ENCODE assay signal across 10 mouse cellular contexts in genomic region chrX:152818996-152819395, GRCm38 (mm10). TPM values are rescaled to one million over a fixed set of nuclear protein-coding genes. Genes with fewer than 3 reads are reported as not detected.
A peak's percentile ranks its signal among the peaks of the same experiment; 100 is the strongest.
DNase-seq lines count a peak whose midpoint lies in the region.
"Had no signal": no experiment of that assay in that cellular context is flagged by ENCODE, and none has a peak within 500 bp of the region (broad histone marks: within the 10 kb centered on the region; RNA-seq: fewer than 3 reads in every experiment).

No protein-coding gene starts in this region.

- peak; percentile 9 to 18 for DNase-seq in cerebellum, postnatal 10 days
- no peak for DNase-seq in cerebellum, postnatal 25 days
- peak; percentile 1 to 9 for DNase-seq in kidney, adult 8-10 months
- DNase-seq in kidney, adult 18-20 months = no peak
- peak; percentile 18 for DNase-seq in A20 (ENCODE audit: low read depth, low spot score)
- DNase-seq in gonadal fat pad, adult 2 months (ENCODE audit: low read depth) = peak; percentile 14
- no peak for DNase-seq in spleen, postnatal 36 days (ENCODE audit: low spot score in 2 of 2)
- DNase-seq in gastrocnemius, postnatal 10 days = no peak
- DNase-seq: left cerebral cortex, postnatal 4 days had no signal

RNA-seq across cellular contexts. Expression of gene Gpr143, which starts 37.3 kb away (rescaled TPM):
- polyA plus RNA-seq in gonadal fat pad, adult 2 months (2012; rRNA removed) = not detected in 2 replicates
- total RNA-seq in gastrocnemius, postnatal 10 days (2021) = not detected
- total RNA-seq: hematopoietic stem cell, adult 5-6 weeks had no signal

RNA-seq across cellular contexts. Expression of gene Shroom2, which starts 49.7 kb away (rescaled TPM):
- 6.4 and 7.5 TPM in 2 replicates for polyA plus RNA-seq in gonadal fat pad, adult 2 months (2012; rRNA removed)
- 1 to 10 TPM; 4.9 to 6.1 TPM for total RNA-seq in gastrocnemius, postnatal 10 days (2021)
- total RNA-seq: hematopoietic stem cell, adult 5-6 weeks had no signal

Comparison
In these comparisons a context has a peak if more than half of its experiments do, and no peak if none do; other contexts are left out.
1. DNase-seq: peak in cerebellum, postnatal 10 days (2 of 2), kidney, adult 8-10 months (2 of 2), A20 (single experiment) and gonadal fat pad, adult 2 months (single experiment); none in cerebellum, postnatal 25 days (0 of 2), kidney, adult 18-20 months (single experiment), spleen, postnatal 36 days (0 of 2) and gastrocnemius, postnatal 10 days (single experiment).